Mouse (Mus musculus) liver, adult (tissue): ENCODE results near the gene Cep126.

ENCODE experiments used
- GATA4 ChIP-seq: IDR thresholded peaks from 2 replicates; pipeline ENCODE4 v1.6.1; 2014; ENCODE audit warnings: mild to moderate bottlenecking, low read length; ENCODE audit not compliant: insufficient replicate concordance

Gene Cep126

DNA sequence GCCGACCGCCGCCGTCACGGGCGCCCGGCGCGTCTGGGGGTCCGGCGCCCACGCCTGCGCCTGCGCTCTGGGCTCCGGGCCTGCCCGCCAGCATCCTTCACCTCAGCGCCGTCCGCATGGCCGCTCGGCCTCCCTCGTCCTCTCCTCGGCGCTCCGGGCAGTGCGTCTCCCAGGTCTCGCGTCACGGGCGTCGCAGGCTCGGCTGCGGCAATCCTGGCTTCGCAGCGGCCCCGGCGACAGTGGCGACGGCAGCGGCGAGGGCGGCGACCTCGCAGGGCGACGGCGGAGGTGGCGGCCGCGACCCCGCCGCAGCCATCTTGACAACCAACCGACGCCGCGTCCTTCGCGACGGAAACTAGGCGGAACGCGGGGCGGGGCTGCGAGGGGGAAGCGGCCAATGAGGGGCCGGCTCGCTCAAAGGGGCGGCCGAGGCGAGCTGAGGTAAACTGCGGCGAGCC is at the start of gene Cep126:
Cep126 (minus strand) TSS at position 178 of the 458 bp plus-strand sequence.
- no peak for TF ChIP-seq GATA4

DNA sequence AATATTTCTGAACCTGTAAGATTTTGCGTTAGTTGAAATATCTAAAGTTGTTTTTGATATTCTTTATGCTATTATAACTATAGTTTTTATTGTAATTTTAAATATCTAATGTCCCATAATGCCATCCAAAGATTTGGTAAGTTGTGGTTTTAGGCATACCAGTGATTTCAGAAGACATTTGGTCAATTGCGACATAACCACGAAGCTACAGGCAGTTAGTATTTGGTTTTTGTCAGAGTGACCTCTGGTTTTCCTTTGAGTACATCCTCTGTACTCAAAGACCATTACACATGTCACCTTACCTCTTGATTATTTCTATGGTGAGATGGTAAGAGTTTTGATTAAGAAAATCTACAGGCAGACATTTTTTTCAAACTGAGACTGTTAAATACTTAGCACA is 45.5 kb upstream of the Cep126 start:
- TF ChIP-seq GATA4: no peak

DNA sequence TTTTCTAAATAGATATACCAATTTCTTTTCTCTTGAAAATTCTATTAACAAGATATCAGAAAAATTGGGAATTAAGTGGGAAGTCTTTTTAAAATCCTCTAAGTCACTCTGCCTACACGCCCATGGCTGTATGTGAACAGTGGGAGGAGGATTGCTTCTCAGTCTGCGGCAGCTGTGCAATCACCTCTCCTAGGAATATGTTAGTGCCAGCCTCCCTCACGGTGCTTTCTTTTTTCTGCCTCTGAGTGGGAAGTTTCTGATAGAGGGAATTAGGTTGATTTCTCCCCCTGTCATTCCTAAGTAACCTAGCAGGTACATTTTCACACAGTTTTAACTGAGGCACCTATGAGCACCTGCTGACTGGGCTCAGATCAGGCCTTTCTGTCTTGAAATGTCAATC is 43.0 kb upstream of the Cep126 start:
- no peak for TF ChIP-seq GATA4

DNA sequence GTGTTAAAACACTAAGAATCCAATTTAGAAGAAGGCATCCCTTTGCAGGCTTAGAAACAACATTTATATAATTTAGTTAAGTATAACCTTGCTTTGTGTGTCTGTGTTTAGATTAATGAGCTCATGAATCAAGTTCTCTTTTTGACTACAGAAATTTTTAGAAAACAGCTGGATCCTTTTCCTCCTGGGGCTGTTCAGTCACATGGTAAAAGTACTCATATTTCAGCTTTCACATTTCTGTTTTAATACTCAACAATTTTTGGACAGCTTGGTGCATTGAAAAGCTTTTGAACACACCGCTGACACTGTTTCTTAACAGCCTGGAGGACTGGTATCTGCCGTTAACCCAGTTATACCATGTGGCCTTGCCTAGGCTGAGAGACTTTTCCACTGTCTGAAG is 22.9 kb upstream of the Cep126 start:
- no peak for TF ChIP-seq GATA4

DNA sequence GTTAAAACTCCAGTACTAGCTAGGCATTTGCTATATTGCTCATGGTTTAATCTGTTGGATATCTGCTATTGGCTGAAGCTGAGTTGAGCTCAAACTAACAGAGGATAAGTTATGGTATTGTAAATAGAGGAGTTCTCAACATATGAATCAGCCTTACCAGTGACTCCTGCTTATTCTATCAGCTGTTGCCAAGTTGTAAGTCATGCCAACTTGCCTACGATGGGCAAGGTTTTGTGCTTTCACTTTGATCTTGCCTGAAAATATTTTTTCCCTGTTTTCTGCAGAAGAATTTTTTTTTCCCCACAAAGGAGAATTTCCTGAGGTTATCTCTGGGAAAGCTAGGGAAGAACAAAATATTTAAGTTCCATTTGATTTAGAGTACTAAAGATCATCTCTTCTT is 5.4 kb upstream of the Cep126 start:
- TF ChIP-seq GATA4: no peak

DNA sequence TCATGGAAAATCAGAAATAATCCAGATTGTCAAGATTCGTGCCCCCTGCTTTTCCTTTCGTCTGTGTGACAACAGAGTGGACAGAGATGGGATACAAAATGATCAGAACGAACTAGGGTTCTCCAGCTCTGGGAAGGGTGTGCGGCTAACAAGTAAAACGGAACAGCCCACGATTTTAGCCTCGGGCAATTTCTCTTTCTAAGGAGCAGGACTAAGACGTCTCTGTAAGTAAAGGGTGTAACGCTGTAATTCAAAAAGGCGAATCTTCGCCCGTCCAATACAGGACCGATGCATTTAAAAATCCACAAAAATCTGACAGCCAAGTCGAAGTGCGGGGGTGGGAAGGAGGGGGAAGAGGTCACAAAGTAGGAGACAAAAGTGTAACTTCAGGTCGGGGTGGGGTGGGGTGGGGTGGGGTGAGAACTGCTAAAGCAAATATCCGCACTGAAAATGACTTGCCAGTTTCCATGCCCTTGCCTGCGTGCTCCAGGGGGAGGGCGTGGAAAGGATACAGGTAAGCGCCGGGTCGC is 443 bp downstream of the Cep126 start:
- no peak for TF ChIP-seq GATA4

DNA sequence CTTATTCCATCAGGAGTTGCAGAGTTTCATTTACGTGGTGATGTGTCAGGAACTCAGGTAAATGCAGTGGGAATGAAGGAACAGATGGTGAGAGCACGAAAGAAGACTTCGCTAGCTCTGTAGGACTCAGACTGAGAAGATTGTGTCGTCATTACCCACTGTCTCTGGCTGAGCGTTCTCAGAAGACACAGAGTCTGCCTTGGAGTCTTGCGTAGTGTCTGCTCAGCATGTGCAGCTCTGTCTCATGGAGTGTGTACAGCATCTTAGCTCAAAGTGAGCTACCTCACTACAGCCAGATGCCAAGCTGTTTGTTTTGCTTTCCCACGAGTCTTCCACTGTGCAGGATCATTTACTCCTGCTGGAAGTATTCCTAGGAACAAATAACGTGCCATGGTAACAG is 10.6 kb downstream of the Cep126 start:
- no peak for TF ChIP-seq GATA4

DNA sequence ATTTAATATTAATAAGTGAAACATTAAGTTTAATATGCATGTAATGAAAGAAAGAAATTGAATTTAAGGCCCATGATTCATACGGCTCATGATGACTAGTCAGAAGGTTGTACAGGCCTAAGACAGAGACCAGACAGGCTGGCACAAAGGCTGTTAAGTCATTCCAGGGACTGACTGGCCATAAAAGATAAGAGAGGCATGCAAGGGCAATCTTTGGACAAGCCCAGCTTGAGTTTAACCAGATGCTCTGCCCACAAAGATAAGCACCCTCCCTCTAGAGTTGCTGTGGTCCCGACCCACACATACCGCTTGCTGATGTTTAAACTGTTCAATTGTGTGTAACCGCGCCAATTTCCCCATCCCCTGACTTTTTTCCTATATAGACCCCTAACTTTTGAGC is 19.6 kb downstream of the Cep126 start:
- TF ChIP-seq GATA4: no peak

DNA sequence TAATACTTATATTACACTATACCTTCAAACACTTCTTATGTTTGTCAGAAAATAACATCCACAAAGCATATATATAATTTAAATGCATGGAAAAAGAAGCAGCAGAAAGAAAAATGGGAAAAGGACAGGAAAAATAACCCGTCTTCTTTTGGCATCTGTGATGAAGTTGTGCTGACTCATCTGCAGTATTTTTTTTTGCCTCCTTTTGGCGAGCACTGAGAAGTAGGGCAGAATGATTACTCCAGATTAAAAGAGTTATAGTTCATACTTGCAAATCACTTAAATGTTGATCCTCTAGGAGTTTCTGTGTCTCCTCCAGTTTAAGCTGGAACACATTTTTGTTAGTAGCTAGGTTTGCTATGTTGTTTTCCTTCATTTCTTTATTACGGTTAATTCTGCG is 31.0 kb downstream of the Cep126 start:
- no peak for TF ChIP-seq GATA4

DNA sequence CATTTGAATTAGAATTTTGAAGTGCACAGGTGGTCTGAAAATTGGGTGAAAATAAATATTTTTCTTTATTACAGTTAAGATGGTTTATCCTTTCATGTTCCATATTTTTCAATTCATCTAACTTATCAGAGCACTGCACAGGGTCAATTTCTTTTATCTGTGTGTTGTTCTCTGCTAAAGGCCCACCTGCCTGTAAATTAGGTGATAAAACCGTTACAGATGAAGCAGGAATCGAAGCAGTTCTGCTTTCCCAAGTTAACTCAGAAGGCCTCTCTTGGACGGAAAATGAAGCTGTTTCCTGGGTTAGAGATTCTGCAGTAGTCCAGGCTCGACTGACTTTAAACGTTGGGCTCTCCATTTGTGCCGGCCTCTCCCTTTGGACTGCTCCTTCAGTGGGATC is 33.1 kb downstream of the Cep126 start:
- TF ChIP-seq GATA4: no peak

DNA sequence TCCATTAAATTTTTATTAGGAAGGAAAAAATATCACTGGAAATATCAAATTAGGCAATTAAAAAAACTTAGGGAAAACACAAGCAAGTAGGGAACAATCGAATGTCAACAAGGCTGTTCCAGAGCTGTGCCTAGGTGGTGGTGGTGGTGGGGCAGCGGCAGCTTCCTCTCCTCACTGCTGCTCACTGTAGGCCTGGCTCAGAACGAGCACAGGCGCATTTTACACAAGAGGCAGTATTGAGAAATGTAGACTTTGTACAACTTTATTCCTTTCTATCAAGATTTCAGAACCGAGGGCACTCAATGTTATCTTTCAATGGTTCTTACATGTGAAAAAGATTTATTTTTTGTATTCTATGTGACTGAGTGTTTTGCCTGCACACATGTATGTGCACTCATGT is 55.2 kb downstream of the Cep126 start:
- TF ChIP-seq GATA4: no peak

DNA sequence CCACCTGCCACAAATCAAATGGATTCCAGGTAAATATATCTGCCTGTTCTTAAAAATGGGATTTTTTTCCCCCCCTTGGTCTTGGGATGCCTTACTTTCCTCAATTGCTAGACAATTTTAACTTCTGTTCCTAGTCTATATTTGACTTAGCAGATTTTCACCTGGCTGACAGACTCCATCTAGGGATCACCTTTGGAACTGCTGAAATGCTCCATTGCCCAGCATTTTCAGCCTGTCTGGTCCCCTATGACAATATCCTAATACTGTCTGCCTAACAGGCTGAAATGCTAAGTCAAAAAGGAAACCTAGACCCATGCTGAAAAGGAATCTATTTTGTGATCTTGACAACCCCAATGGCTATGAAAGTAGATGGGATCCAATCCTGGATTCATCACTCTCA is 59.7 kb downstream of the Cep126 start:
- no peak for TF ChIP-seq GATA4

DNA sequence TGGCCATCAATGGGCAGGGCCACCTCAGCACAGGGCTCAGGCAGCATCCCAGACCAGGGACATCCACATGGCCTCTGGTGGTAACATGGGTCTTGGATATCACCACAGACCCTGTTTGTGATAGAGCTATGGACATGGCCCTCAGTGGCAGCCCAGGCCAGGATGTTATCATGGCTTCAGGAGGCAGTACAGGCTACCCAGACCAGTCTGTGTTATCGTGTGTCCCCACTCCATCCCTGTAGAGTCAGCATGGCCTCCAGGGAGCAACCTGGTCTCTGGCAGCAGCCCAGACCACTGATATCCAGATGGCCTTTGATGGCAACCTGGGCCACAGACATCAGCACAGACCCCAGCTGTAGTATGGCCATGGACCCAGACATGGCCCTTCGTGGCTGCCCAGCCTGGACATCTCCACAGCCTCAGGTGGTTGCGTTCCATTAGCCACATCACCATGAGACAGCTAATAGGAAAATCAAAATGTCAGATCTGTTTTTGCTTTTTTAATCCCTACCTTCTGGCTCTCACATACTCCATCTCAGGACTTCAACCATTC is 60.8 kb downstream of the Cep126 start:
- TF ChIP-seq GATA4: no peak

DNA sequence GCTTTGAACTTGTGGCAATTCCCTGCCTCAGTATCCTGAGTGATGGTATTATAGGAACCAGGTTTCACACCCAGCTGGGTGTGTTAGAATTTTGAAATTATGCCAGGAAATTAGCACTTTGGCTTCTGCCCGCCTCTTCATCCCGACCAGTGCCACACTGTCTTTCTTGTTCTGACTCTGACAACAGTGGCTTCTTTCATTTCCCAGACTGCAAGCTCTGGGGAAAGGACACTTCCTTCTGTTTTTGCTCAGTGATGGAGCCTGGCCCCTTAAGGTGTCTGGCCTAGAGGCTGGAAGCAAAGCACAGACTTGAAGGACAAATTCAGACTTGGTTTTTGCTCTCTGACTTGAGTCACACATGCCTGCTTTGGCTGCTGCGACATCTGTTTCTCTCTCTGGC is 74.5 kb downstream of the Cep126 start:
- no peak for TF ChIP-seq GATA4

DNA sequence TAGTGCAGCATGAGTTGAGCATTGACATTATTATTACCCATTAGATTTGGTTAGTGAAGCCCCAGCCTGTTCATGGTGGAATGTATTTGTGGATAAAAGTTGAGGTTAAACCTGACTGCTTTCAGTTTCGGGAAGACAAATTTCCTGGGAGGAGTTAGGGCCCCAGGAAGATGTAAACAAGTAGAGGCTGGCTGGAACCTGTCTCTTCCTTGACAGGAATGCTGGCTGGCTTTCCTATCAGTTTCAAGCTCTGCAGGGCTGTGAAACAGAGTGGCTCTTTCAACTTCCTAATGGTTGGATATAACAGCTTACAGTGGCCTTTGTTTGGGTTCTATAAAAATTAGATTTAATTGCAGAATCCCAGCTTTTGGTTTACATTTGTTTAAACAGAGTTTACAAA is 79.3 kb downstream of the Cep126 start:
- TF ChIP-seq GATA4: no peak

DNA sequence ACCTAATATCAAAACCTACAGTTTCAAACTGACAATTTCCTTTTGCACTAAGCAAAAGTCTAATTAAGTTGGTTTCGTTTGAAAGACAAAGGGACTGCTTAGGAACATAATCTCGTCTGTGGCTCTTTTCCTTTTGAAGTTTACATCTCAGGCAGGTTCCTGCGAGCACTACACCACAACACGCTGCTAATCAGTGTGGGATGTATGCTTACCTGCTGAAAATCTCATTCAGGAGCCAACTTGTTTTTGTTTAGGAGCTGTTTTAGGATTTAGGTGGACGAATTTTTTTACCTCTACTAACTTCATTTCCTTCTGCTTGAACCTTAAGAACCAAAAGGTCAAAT is 91.1 kb downstream of the Cep126 start:
- no peak for TF ChIP-seq GATA4

DNA sequence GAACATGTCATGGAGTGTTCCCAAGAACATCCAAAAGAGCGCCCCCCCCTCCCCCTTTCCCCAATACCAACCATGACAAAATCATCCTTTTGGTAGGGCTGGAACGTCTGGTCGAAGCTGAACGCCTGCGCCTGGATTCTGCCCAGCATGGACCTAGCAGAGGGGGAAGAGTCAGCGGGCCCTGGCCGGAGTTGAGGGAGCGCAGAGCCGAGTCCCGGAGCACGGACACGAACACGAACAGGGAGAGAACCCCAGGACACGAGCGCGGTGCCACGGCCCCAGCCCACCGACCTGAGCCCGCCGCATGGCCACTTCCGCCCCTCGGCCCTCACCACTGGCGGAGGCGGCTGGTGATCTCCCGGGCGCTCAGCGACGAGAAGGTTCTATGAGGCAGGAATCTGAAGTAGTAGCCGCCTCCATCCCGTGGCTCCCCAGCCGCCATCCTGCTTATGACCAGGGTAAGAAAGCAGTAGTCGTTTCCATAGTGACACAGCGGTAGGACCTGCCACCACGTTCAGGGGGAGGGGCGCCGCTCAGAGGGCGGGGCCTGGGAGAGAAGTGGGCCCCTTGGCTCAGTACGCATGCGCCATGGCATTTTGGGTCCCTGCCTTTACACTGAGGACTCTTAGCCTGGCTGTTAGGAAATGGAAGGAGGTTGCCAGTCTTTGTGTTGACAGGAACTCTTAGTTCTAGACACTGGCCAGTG is 91.6 kb downstream of the Cep126 start, which contains the start of gene Cfap300:
Cfap300 (minus strand) TSS at position 486 of the 706 bp plus-strand sequence.
- no peak for TF ChIP-seq GATA4
